Mouse (Mus musculus) small intestine, adult 2 months (tissue): ENCODE data around the gene Lrrc28. TPM values are rescaled to one million over a fixed set of nuclear protein-coding genes. Genes with fewer than 3 reads are reported as not detected.

Experiments
- H3K27ac ChIP-seq: fragments of 200-500 bp; 2 replicates; pipeline ENCODE4 v1.5.1; 2012; ENCODE audit warnings: low read depth, low read length, control low read depth, inconsistent platforms; ENCODE audit not compliant: insufficient read depth
- H3K27me3 ChIP-seq: fragments of 200-500 bp; 2 replicates; pipeline ENCODE4 v1.6.1; 2012; ENCODE audit warnings: mild to moderate bottlenecking, moderate library complexity, low read length, inconsistent platforms; ENCODE audit not compliant: control insufficient read depth, insufficient read depth
- H3K36me3 ChIP-seq: fragments of 200-500 bp; 2 replicates; pipeline ENCODE4 v1.6.1; 2012; ENCODE audit warnings: mild to moderate bottlenecking, low read length, control low read depth, inconsistent platforms; ENCODE audit not compliant: control insufficient read depth, insufficient read depth
- H3K4me1 ChIP-seq: fragments of 200-500 bp; 2 replicates; pipeline ENCODE4 v1.6.1; 2012; ENCODE audit warnings: low read length, inconsistent platforms, mixed read lengths; ENCODE audit not compliant: control insufficient read depth, insufficient read depth, insufficient read length
- H3K4me3 ChIP-seq: fragments of 200-500 bp; 2 replicates; pipeline ENCODE4 v1.5.1; 2012; ENCODE audit warnings: low read depth, mild to moderate bottlenecking, control low read depth, inconsistent platforms, low read length, moderate library complexity
- CTCF ChIP-seq: fragments of 200-500 bp; IDR thresholded peaks from 2 replicates; pipeline ENCODE4 v1.5.1; 2012; ENCODE audit warnings: low read depth, mild to moderate bottlenecking, control low read depth, inconsistent platforms, low read length, moderate library complexity, mixed read lengths; ENCODE audit not compliant: insufficient replicate concordance, insufficient read length; ENCODE audit errors: extremely low read depth
- POLR2A ChIP-seq: fragments of 200-500 bp; IDR thresholded peaks from 2 replicates; pipeline ENCODE4 v1.6.1; 2012; ENCODE audit warnings: low read depth, mild to moderate bottlenecking, control low read depth, inconsistent platforms, low read length, moderate library complexity
- WGBS: fragments of 180-500 bp; shearing (Covaris S2); methylation state at CpG from one replicate; pipeline ENCODE4 v1.1.7; 2018; 5-methylcytosine and 5-hydroxymethylcytosine counted together
- polyA plus RNA-seq: library from polyadenylated mRNA; depleted of rRNA; stranded (reverse); fragments of >200 nt; gene quantifications from 2 replicates; pipeline ENCODE4 v1.2.3, GENCODE M21; 2012

Gene Lrrc28
- polyA plus RNA-seq, 1 experiment = 16.6 TPM

DNA sequence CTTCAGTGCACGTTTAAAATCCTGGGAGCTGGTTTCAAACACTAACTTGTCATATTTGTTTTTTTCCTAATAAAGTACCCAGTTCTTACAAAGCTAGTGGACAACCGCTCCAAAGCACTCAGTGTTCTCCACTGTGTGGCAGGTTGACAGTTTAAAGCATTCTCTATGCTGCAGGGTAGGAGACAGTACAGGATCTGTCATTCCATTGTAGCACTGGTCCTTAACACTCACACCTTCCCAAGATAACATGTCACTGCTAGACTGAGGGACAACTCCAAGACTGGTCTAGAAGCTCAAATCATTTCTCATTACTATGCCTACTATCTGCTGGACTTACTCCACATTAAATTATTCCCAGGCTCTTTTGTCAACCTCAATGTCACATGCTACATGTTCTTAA, 90.2 kb downstream of the Lrrc28 start:
- H3K36me3 ChIP-seq = no peaks in the 10 kb centered on the region
- WGBS = 86% methylated on average over 2 of the region's 2 CpGs
- no peaks in the 10 kb centered on the region for H3K4me1 ChIP-seq
- H3K27me3 ChIP-seq = no peaks in the 10 kb centered on the region
- no peak overlapping the region for H3K4me3 ChIP-seq
- H3K27ac ChIP-seq = no peak overlapping the region
- TF ChIP-seq CTCF = no peak
- TF ChIP-seq POLR2A = no peak

- H3K4me3 ChIP-seq = no peak overlapping the region
- H3K36me3 ChIP-seq = no peaks in the 10 kb centered on the region
- TF ChIP-seq CTCF (no peak), POLR2A (no peak)
- H3K27me3 ChIP-seq = no peaks in the 10 kb centered on the region
- 82% methylated on average over 2 of the region's 2 CpGs for WGBS
- peaks cover 2% of the 10 kb centered on the region; the same call in 1 of the 2 replicates for H3K4me1 ChIP-seq
- H3K27ac ChIP-seq = no peak overlapping the region
Observed at GRCm38 (mm10) chr7:67551242-67551641, 93.8 kb downstream of the Lrrc28 start.

DNA sequence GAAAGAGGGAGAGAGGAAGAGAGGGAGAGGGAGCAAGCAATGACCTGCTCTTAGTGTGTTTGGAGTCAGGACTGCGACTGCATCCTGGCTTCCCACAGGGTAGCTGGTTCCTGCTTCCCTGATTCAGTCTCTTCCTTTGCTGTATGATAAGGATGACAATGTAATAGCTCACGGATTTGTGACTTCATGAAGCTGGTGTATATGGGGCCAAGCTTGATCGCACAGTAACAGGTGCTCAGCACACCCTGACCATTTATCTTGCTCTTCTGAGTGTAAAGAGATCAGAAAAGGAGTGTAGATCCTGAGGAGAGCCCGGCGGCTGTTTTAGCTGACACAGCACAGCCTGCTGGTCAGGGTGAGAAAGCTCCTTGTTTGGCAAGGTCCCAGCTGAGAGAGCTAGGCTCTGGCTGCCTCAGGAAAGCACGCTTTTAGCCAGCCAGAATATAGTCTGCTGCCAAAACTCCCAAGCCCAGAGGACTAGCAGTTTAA, 96.0 kb downstream of the Lrrc28 start:
- WGBS = 16% methylated on average over 6 of the region's 6 CpGs
- TF ChIP-seq POLR2A (no peak), CTCF (peak; percentile 68; the same call in 1 of the 2 replicates)
- Histone ChIP-seq H3K4me3 (no peak overlapping the region), H3K27me3 (no peaks in the 10 kb centered on the region), H3K4me1 (peaks cover 2% of the 10 kb centered on the region; the same call in 1 of the 2 replicates), H3K27ac (no peak overlapping the region), H3K36me3 (no peaks in the 10 kb centered on the region)

- Histone ChIP-seq H3K36me3 (no peaks in the 10 kb centered on the region), H3K27me3 (no peaks in the 10 kb centered on the region), H3K27ac (no peak overlapping the region), H3K4me3 (no peak overlapping the region), H3K4me1 (peaks cover 2% of the 10 kb centered on the region; the same call in 1 of the 2 replicates)
- WGBS = 82% methylated on average over 6 of the region's 6 CpGs
- TF ChIP-seq CTCF = no peak
- no peak for TF ChIP-seq POLR2A
Observed at GRCm38 (mm10) chr7:67548599-67549041, 96.4 kb downstream of the Lrrc28 start.

DNA sequence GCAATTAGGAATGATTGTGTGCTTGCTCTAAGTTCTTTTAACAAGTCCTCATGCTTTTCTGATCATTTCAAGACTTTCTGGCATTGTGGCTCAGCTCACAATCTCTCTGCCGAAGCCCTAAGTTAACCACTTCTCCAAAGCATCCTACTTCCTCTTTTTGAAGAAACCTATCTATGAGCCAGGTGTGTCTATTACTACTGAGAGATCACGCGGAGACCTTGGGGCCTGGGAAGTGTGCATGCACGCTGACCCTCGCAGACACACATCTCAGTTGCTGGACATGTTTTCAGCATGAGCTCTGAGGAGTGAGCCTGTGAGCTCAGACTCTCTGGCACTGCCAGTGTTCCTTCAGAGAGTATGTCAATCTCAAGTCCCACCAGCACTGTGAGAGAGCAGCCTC, 98.8 kb downstream of the Lrrc28 start:
- H3K27ac ChIP-seq = no peak overlapping the region

DNA sequence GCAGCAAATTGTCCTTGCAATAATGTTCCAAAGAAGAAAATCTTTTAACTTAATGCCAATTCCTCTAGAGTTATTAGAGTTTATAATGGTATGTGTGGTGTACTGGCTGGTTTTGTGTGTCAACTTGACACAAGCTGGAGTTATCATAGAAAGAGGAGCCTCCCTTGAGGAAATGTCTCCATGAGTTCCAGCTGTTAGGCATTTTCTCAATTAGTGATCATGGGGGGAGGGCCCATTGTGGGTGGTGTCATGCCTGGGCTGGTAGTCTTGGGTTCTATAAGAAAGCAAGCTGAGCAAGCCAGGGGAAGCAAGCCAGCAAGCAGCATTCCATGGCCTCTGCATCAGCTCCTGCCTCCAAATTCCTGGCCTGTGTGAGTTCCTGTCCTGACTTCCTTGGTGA, 100.5 kb downstream of the Lrrc28 start:
- Histone ChIP-seq H3K27ac (no peak overlapping the region), H3K36me3 (no peaks in the 10 kb centered on the region; the same call in 1 of the 2 replicates), H3K4me3 (no peak overlapping the region), H3K27me3 (no peaks in the 10 kb centered on the region), H3K4me1 (peaks cover 2% of the 10 kb centered on the region; the same call in 1 of the 2 replicates)
- TF ChIP-seq CTCF = no peak
- TF ChIP-seq POLR2A = no peak

More for the DNA sequence above, 98.8 kb downstream of the Lrrc28 start:
- Histone ChIP-seq H3K36me3 (no peaks in the 10 kb centered on the region; the same call in 1 of the 2 replicates), H3K4me1 (peaks cover 2% of the 10 kb centered on the region; the same call in 1 of the 2 replicates), H3K4me3 (no peak overlapping the region), H3K27me3 (no peaks in the 10 kb centered on the region)
- TF ChIP-seq POLR2A = no peak
- no peak for TF ChIP-seq CTCF
- 77% methylated on average over 5 of the region's 5 CpGs for WGBS

GRCm38 (mm10) chr7:67543641-67544040, 101.4 kb downstream of the Lrrc28 start:
- Histone ChIP-seq H3K4me1 (no peaks in the 10 kb centered on the region), H3K36me3 (no peaks in the 10 kb centered on the region; the same call in 1 of the 2 replicates), H3K27ac (no peak overlapping the region), H3K4me3 (no peak overlapping the region), H3K27me3 (no peaks in the 10 kb centered on the region)
- 90% methylated on average over 6 of the region's 6 CpGs for WGBS
- TF ChIP-seq POLR2A (no peak), CTCF (no peak)
